Mouse (Mus musculus): ENCODE data around the gene Gm49387.

GRCm38 (mm10) chr14:31594693-31595092 is 46.0 kb downstream of the Gm49387 start:
- no peak for TF ChIP-seq POLR2A (IDR thresholded peaks at IDR 0.05; ENCODE audit: insufficient read depth, low read length)
- no peak for TF ChIP-seq CTCF (IDR thresholded peaks at IDR 0.05; ENCODE audit: low read depth, low read length)
- TF ChIP-seq EP300 (IDR thresholded peaks at IDR 0.05; ENCODE audit: insufficient read depth, low read depth, low read length) = no peak
